In genomic region chr2:65896542-65896941, GRCm38 (mm10) we compare ENCODE assay signal across 9 mouse cellular contexts. TPM values are rescaled to one million over a fixed set of nuclear protein-coding genes. Genes with fewer than 3 reads are reported as not detected.
DNase-seq lines count a peak whose midpoint lies in the region; ATAC-seq and TF ChIP-seq lines count a peak whose summit lies in the region.
"Had no signal": no experiment of that assay in that cellular context is flagged by ENCODE, and none has a peak within 500 bp of the region (broad histone marks: within the 10 kb centered on the region; RNA-seq: fewer than 3 reads in every experiment).

No protein-coding gene starts in this region.

- TF ChIP-seq EP300 in stomach, postnatal 0 days (optimal IDR thresholded peaks at IDR 0.05): no peak
- no peak for TF ChIP-seq EP300 in lung, postnatal 0 days (IDR thresholded peaks at IDR 0.05)

- no peak for ATAC-seq in stomach, postnatal 0 days (ENCODE audit: low FRiP score, low TSS enrichment)
- ATAC-seq in inflammation-experienced regulatory T-cells, adult 6 months: no peak
- no peak for ATAC-seq in lung, postnatal 0 days

- TF ChIP-seq CTCF in stomach, postnatal 0 days (IDR thresholded peaks at IDR 0.05; ENCODE audit: low read depth): no peak
- TF ChIP-seq CTCF in lung, postnatal 0 days (IDR thresholded peaks at IDR 0.05): no peak

- no peak overlapping the region for H3K27ac ChIP-seq in stomach, postnatal 0 days (replicated peaks)
- H3K27ac ChIP-seq in lung, postnatal 0 days (ENCODE audit: low read length): no peak overlapping the region
- H3K27ac ChIP-seq: liver, embryonic 15.5 days had no signal

- H3K9me3 ChIP-seq in stomach, postnatal 0 days (ENCODE audit: control insufficient read depth, low read length): no peaks in the 10 kb centered on the region
- H3K9me3 ChIP-seq in lung, postnatal 0 days (ENCODE audit: low read length): no peaks in the 10 kb centered on the region
- H3K9me3 ChIP-seq: liver, embryonic 15.5 days had no signal

- H3K27me3 ChIP-seq in stomach, postnatal 0 days (ENCODE audit: control insufficient read depth, insufficient read depth, low read length): no peaks in the 10 kb centered on the region
- no peaks in the 10 kb centered on the region for H3K27me3 ChIP-seq in lung, postnatal 0 days (replicated peaks; ENCODE audit: insufficient read depth, low read length)
- H3K27me3 ChIP-seq: liver, embryonic 15.5 days had no signal

- H3K4me3 ChIP-seq in stomach, postnatal 0 days (ENCODE audit: low read depth, low read length): no peak overlapping the region
- no peak overlapping the region for H3K4me3 ChIP-seq in lung, postnatal 0 days (ENCODE audit: low read depth, low read length)
- H3K4me3 ChIP-seq: liver, embryonic 15.5 days had no signal

- peak; percentile 9 for DNase-seq in ovary, adult 18-20 months (ENCODE audit: low spot score)
- no peak for DNase-seq in ovary, postnatal 10 days (ENCODE audit: low spot score)
- peak; percentile 2 to 11 for DNase-seq in heart, adult 9 months (ENCODE audit: low spot score in 2 of 2)
- peak; percentile 26 for DNase-seq in kidney, postnatal 14 days
- DNase-seq in stomach, postnatal 0 days (ENCODE audit: low spot score): peak; percentile 16
- DNase-seq in lung, postnatal 0 days (ENCODE audit: low spot score): no peak
- no peak for DNase-seq in spleen, postnatal 10 days (ENCODE audit: low spot score in 2 of 2)

- 9% methylated on average over 5 of the region's 5 CpGs for WGBS in stomach, postnatal 0 days
- 12% methylated on average over 5 of the region's 5 CpGs for WGBS in lung, postnatal 0 days

- no peaks in the 10 kb centered on the region for H3K4me1 ChIP-seq in stomach, postnatal 0 days (replicated peaks; ENCODE audit: control insufficient read depth, insufficient read depth)
- no peaks in the 10 kb centered on the region for H3K4me1 ChIP-seq in lung, postnatal 0 days (ENCODE audit: insufficient read depth, low read depth, low read length)

- no peak overlapping the region for H3K9ac ChIP-seq in stomach, postnatal 0 days (ENCODE audit: low read length)
- H3K9ac ChIP-seq in lung, postnatal 0 days (replicated peaks; ENCODE audit: low read depth): no peak overlapping the region
- H3K9ac ChIP-seq: liver, embryonic 15.5 days had no signal

- no peaks in the 10 kb centered on the region for H3K36me3 ChIP-seq in stomach, postnatal 0 days (ENCODE audit: control insufficient read depth, insufficient read depth, low read length)
- no peaks in the 10 kb centered on the region for H3K36me3 ChIP-seq in lung, postnatal 0 days (ENCODE audit: insufficient read depth, low read length)
- H3K36me3 ChIP-seq: liver, embryonic 15.5 days had no signal

- H3K4me2 ChIP-seq in stomach, postnatal 0 days (replicated peaks; ENCODE audit: low read depth): no peak overlapping the region
- H3K4me2 ChIP-seq in lung, postnatal 0 days (replicated peaks; ENCODE audit: low read depth, low read length): no peak overlapping the region
- H3K4me2 ChIP-seq: liver, embryonic 15.5 days had no signal

RNA-seq across cellular contexts. Expression of gene Csrnp3, which starts 51.0 kb away (rescaled TPM):
- polyA plus RNA-seq in stomach, postnatal 0 days (2015; fragmentation: Nextera tagmentation; extraction: Ambion mirVana): 0.42 and 0.56 TPM in 2 replicates
- not detected for polyA plus RNA-seq in inflammation-experienced regulatory T-cells, adult 6 months (2017; shearing (Covaris generic))
- 0.06 and 0.07 TPM in 2 replicates for polyA plus RNA-seq in lung, postnatal 0 days (2015; fragmentation: Nextera tagmentation; extraction: Ambion mirVana)

Comparison
In these comparisons a context has a peak if more than half of its experiments do, and no peak if none do; other contexts are left out.
1. DNase-seq: peak in ovary, adult 18-20 months (single experiment), heart, adult 9 months (2 of 2), kidney, postnatal 14 days (single experiment) and stomach, postnatal 0 days (single experiment); none in ovary, postnatal 10 days (single experiment), lung, postnatal 0 days (single experiment) and spleen, postnatal 10 days (0 of 2).